Mouse (Mus musculus): ENCODE results near the gene Rab44.

GRCm38 (mm10) chr17:29069063-29069462 lies 44.9 kb upstream of the Rab44 start:
- TF ChIP-seq CTCF (IDR thresholded peaks at IDR 0.05; ENCODE audit: low read depth) (no peak), EP300 (IDR thresholded peaks at IDR 0.05; ENCODE audit: low read depth) (no peak)
